Mouse (Mus musculus) embryonic facial prominence, embryonic 12.5 days (tissue): ENCODE data around the gene Spz1. TPM values are rescaled to one million over a fixed set of nuclear protein-coding genes. Genes with fewer than 3 reads are reported as not detected.

Experiments
- polyA plus RNA-seq: library from polyadenylated mRNA; unstranded; fragments of >200 nt; fragmentation: Nextera tagmentation; extraction: Ambion mirVana; gene quantifications from 2 replicates; pipeline ENCODE4 v1.2.1, GENCODE M21; 2016

The Spz1 gene
- polyA plus RNA-seq, 1 experiment from 2014 or later, result not detected

Other genes with a start within 250 kb of the Spz1 start
- 17.0 and 17.3 TPM in 2 replicates for gene Dhfr, start 221.4 kb downstream of the Spz1 start, polyA plus RNA-seq
- gene Msh3, start 221.2 kb downstream of the Spz1 start, polyA plus RNA-seq, result 38.6 and 39.5 TPM in 2 replicates
- 0.05 TPM in 2 replicates for gene Ankrd34b, start 150.3 kb downstream of the Spz1 start, polyA plus RNA-seq
- gene Fam151b, start 92.2 kb downstream of the Spz1 start, polyA plus RNA-seq, result 0.19 TPM in 1 of 2 replicates, not detected in the other
- 14.2 and 15.4 TPM in 2 replicates for gene Zfyve16, start 45.3 kb downstream of the Spz1 start, polyA plus RNA-seq
- gene Serinc5, start 34.9 kb upstream of the Spz1 start, polyA plus RNA-seq, result 12.0 and 12.4 TPM in 2 replicates
- 13.4 and 14.5 TPM in 2 replicates for gene Thbs4, start 218.6 kb upstream of the Spz1 start, polyA plus RNA-seq